Mouse (Mus musculus) right cerebral cortex, adult 18-20 months (tissue): ENCODE results near the gene Cenpi.

Source experiments
- DNase-seq: peaks from one replicate; pipeline ENCODE4 v3.0.0; 2022; ENCODE audit warnings: mixed read lengths

Gene Cenpi

DNA sequence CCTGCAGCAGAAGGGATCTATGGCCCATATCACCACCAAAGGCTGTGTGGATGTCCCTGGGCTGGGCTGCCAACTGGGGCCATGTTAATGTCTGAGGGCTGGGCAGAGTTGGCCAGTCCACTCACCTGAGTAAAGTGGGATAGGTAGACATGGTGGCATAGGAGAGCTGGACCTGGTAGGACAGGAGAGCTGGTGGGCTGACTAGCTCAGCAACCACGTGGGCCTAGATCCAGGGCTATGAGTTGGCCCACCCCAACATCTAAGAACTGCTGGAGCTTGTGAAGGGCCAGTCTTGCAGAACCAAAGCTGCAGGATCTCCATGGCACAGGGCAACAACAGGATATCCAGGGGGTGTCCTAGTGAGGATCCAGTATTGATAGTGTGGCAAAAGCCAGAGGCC lies 57.5 kb downstream of the Cenpi start:
- no peak for DNase-seq

DNA sequence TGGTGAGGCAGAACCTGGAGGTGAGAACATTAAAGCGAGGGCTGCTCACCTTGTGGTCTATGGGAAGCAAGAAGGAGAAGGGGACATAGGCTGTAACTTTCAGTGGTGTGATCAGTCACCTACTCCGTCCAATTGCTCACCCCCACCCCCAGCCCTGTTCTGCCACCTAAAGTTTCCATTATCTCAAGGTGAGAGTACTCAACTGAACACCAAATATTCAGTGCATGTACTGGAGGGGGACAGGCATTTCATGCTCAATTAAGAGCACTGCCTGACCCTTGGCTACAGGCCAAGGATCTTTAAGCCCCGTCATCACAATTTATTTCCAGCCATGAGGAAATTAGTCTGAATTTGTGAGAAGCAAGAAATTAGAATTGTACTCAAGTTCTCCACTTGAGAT lies 58.7 kb downstream of the Cenpi start:
- DNase-seq, result no peak

DNA sequence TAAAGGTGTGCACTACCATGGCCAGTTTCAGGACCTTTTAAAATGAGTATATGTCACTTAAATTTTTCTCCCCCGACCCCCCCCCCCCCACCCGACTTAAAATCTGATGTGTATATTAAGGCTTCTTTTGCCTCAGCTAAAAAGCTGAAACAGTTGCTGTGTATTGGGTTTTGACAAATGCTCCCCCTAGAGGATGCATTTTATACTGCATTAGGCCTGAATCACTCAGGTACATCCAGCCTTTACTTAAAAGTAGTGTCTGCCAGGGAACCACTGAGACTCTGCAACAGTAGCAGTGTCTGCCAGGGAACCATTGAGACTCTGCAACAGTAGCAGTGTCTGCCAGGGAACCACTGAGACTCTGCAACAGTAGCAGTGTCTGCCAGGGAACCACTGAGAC lies 63.4 kb downstream of the Cenpi start:
- no peak for DNase-seq

DNA sequence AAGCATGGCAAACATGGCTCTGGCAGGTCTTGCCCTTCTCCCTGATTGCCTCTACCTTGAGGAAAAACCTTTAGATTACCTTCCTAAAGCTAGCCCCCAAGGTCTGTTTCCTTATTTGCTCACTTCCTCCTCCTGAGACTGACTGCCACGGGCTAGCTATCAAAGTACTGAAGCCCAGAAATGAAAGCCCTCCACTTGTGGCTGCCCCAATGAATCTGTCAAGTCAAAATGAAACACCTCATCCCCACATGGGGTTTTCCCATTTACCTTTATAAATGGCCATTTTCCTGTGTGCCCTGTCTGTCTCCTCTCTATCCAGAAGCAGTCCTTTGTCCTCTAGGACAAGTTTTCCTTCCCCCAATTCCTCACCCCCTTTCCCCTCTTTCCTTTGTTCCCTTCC lies 66.3 kb downstream of the Cenpi start:
- no peak for DNase-seq

DNA sequence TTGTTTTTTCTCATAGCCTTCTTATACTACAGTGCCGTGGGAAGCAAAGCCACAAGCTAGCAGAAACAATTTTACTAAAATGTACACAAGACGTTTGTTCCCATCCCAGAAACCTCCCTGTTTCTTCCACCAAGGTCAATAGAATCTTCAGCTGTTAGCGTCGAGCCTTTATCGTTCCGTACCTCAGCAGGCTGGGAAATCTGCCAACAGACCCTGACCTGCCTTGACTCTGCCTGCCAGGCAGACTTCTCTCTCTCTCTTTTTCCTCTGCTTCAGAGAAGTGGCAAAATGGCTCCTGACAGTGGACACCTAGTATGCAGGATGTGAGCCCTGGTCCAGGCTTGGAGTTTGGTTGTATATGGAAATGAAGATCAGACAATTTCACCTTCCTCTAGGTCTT lies 77.0 kb downstream of the Cenpi start:
- DNase-seq, result no peak

DNA sequence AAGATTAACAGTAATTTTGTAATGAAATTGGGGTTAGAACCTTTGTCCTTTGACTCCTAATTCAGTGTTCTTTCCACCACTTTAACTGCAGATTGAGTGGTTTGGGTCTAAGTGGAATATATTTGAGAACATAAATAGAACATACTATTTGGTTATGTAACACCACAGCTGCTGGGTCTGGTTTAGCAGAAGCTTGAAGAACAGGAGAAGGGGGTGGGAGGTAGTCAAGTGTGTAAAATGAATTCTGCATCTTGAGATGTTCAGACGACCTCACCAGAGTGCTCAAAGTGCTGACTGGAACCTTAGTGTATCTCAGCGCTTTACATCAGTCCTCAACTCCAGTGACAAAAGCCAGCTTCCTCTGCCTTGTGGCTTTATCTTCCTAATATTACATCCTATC lies 91.1 kb downstream of the Cenpi start:
- no peak for DNase-seq

DNA sequence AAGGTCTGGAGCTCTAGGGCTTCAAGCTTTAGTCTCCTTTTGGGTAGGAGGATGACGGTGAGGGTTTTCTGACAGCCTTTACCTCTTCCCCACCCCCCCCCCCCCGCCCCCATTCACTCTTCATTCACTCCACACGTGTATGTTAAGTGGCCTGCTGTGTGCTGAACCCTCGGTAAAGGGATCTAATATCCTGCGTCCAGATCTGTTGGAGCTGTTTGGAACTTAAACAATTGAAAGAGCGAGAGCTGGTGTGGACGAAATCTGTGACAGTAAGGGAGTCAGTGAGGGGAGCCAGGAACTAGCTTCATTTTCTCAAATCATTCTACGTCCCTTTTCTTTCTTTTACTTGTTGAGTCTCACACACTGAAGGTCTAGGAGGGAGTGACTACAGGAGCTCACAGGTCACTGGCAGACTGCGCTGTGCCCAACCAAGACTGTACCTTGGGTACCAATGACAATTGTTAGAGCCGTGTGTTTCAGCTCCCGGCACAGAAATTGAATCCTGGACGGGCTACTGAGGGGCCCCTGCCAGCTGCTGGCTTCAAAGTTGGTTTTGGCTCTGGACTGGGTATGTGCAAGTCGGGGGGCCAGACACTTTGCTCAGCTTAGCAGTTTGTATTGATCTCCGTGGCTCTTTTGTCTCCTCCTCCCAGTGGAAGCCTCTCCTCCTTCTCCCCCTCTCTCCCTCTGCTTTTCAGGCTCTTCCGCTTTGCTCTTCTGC lies 96.1 kb downstream of the Cenpi start, which contains the start of gene Drp2:
Gene Drp2 (plus strand): TSS at position 689 of the 721 bp plus-strand sequence.
- DNase-seq, result no peak

DNA sequence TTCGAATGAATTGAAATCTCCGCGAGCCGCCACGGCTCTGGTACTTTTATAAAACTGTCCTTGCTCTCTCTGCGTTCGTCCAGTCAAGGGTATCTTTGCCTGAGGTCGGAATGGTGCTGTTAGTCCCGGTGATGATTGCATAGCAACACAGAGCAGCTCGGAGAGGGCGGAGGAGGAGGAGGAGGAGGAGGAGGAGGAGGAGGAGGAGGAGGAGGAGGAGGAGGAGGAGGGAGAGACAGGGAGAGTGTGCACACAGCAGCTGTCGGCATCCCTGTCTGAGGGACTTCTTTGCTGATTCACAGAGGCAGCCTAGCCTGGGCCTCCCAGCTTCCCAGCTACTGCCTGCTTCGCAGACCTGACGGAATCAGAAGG lies 96.7 kb downstream of the Cenpi start:
- peak; percentile 42 for DNase-seq

DNA sequence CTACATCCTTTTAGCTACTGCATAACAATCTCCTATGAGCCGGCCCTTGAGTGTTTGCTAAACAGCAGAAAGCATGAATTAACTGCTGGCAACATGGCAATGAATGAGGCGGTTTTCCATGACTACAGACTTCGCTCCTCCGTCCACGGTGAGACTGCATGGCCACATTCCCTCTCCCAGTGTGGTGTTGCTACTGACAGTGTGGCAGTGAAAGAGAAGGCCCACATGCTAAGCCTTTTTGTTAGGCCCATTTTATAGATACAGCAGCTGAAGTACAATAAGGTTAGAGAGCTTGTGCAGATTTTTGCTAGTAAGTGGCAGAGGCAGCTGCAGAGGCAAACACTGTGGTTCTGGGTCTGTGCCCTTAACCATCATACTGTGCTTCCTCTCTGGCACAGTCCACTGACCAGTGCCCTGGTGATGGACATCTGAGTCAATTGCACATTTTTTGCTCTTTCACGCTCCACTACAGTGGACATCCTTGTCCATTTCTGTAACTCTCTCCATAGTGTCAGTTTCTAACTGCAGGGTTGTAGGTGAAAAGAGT lies 101.5 kb downstream of the Cenpi start:
- no peak for DNase-seq

DNA sequence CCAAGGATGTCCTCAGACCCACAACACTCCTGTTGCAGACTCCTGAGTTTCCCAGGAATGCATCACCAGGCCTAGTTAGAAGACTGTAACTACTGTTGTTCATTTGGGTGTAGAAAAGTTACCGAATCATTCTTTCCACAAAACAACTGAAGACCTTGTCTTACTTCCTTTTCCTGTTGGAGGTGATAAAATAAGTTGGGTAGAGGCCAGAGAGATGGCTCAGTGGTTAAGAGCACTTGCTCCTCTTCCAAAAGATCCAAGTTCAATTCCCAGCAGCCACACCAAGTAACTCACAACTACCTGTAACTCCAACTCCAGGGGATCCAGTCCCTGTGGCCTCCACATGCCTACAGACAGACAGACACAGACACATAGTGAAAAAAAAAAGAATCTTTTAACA lies 104.2 kb downstream of the Cenpi start:
- no peak for DNase-seq
